Mouse (Mus musculus): ENCODE results near the gene Gm42715.
"Not testable (repeated sequence)": the region's sequence is repeated elsewhere in the genome, so short reads cannot be mapped to it uniquely, and the experiment has no call there.

The Gm42715 gene

GRCm38 (mm10) chr7:127519284-127519683 lies at the start of gene Gm42715:
Gm42715 (plus strand) TSS chr7:127519584.
- DNase-seq (ENCODE audit: low read depth, low spot score) = no peak

GRCm38 (mm10) chr7:127470011-127470715 lies 49.2 kb upstream of the Gm42715 start:
- no peak for DNase-seq (ENCODE audit: low read depth, low spot score)

DNA sequence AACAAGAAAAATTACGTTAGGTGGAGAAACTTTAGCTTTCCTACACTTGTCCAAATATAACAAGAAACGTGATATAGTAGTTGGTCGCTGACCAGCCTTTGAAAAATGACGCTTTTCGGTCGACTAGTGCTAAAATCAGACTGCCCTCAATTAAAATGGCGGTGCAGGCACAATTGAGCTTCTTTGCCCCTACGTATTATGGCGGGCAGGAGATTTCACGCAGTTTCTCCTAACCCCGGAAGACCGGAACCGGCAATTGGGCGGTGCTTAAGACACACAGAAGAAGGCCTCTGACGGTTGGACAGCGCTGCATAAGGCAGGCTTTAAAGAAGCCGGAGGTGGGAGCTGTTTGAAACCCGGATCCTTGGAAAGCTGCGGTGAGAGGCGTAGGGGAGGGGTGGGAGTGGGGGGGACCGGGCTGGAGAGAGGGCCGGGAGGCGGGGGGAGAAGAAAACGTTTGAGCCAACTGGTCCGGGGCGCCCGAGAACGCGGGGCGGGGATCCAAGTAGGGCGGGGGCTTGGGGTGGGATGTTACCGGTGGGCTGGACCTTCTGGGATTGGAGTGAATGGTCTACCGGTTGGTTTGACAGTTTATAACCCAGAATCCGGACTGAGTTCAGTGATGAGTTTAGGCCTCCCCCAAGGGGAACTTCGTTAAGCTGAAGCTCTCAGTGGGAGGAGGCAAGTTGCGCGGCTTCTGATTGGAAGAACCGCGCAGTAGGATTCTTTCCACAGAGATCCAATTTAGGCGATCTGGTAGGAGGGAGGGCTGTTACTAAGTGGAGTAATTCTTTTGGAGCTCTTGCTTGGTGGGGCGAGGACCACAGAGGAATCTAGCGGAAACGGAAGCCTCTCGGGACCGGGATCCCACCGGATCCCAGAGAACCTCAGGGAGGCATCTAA lies 48.4 kb upstream of the Gm42715 start:
- peak; percentile 99 for DNase-seq (ENCODE audit: low read depth, low spot score)

DNA sequence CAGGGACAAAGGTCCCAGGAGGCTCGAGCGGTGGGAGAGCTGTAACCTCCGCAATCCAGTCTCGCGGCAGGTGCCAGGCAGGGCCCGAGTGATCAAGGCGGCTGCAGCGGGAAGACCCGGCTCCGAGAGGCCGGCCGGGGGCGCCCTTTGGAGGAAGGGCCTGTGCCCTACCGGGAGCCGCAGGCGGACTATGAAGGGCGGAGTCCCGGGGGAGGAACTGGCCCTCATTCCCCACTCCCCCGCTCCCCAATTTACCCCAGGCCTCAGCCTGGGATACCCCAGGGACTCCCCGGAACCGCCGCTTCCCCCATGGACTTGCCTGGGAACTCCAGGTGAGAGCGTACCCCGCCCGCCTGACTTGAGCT lies 47.8 kb upstream of the Gm42715 start:
- DNase-seq (ENCODE audit: low read depth, low spot score) = no peak

DNA sequence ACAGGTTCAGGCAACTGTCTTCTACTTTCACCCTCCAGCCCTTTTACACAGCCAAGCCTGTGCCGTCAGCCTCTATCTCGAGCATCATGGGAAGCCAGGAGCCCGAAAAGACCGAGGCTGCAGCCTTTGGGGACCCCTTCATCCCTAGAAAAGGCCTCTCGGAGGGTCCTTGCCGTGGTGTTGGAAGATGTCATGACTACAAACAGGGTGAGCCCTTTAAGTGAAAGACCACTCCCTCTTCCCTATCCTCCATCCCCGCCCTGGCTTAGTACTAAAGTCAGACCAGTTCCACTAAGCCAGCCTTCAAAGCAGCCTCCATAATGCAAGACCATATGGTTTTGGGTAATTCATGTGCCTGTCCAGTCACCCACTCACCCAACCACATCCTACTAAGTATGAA lies 47.3 kb upstream of the Gm42715 start:
- DNase-seq (ENCODE audit: low read depth, low spot score) = no peak

- no peak for DNase-seq (ENCODE audit: low read depth, low spot score)
Observed at GRCm38 (mm10) chr7:127473705-127474104, 45.7 kb upstream of the Gm42715 start.

- DNase-seq (ENCODE audit: low read depth, low spot score) = no peak
Observed at GRCm38 (mm10) chr7:127474378-127475070, 44.9 kb upstream of the Gm42715 start.

- no peak for DNase-seq (ENCODE audit: low read depth, low spot score)
Observed at GRCm38 (mm10) chr7:127475186-127475740, 44.1 kb upstream of the Gm42715 start.

DNA sequence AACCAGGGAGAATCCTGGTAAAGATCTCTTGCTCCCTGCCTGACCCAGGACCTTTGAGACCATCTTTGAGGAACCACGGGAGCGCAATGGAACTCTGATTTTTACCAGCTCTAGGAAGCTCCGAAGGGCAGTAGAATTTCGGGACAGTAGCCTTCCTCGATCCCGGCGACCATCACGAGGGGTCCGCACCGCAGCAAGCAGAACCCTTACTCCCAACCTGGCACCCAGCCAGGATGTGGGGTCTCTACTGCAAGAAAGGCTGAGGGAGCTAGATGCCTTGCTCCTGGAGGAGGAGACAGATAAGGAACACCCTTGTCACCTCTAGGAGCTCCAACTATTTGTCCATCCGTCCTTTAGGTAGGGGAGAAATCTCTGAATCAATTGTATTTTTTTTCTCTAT lies 43.0 kb upstream of the Gm42715 start:
- no peak for DNase-seq (ENCODE audit: low read depth, low spot score)

GRCm38 (mm10) chr7:127476855-127477254 lies 42.5 kb upstream of the Gm42715 start:
- no peak for DNase-seq (ENCODE audit: low read depth, low spot score)

DNA sequence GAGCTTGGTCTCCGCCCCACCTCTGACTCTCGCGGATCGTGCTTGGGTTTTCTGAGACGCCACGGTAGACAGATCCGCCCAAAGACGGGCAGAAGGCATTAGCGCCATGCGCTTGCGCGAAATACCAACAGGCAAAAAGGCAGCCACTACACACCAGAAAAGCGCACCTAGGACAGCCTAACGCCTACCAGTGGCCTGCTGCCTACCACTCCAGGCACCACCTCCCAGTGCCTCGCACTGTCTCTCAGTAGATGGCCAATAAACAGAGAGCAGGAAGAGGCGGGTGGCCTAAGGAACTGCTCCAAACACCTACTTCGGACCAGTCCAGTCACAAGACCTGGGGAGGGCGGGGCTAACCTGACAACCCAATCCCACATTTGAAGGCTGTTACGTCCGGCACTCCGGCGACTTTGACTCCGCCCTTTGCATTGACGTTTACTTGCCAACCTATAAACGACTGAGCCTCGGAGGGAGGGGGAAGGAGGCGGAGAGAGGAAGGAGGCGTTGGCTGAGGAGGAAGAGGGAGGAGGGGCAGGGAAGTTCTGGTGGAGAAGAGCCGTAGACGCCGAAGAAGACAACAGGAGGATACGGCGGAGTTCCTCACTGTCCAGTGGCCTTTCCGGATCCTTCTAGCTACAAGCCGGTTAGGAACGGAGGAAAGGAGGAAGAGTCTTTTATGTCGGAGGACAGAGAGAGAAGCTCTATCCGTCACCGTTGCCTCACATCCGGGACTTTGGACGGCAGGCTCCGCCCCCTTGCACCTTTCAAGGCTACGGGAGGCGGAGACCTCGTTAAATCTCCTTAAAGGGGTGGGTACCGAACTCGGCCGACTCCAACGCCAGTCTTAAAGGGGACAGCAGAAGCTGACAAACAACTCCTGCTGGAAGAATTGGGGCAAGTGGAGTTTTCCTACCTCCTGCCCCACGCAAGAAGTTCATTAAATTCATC lies 41.4 kb upstream of the Gm42715 start:
- DNase-seq (ENCODE audit: low read depth, low spot score) = peak; percentile 99

GRCm38 (mm10) chr7:127478635-127479317 lies 40.6 kb upstream of the Gm42715 start, which contains the start of gene Fbrs:
Fbrs (plus strand) TSS chr7:127479199.
- peak; percentile 96 for DNase-seq (ENCODE audit: low read depth, low spot score)

DNA sequence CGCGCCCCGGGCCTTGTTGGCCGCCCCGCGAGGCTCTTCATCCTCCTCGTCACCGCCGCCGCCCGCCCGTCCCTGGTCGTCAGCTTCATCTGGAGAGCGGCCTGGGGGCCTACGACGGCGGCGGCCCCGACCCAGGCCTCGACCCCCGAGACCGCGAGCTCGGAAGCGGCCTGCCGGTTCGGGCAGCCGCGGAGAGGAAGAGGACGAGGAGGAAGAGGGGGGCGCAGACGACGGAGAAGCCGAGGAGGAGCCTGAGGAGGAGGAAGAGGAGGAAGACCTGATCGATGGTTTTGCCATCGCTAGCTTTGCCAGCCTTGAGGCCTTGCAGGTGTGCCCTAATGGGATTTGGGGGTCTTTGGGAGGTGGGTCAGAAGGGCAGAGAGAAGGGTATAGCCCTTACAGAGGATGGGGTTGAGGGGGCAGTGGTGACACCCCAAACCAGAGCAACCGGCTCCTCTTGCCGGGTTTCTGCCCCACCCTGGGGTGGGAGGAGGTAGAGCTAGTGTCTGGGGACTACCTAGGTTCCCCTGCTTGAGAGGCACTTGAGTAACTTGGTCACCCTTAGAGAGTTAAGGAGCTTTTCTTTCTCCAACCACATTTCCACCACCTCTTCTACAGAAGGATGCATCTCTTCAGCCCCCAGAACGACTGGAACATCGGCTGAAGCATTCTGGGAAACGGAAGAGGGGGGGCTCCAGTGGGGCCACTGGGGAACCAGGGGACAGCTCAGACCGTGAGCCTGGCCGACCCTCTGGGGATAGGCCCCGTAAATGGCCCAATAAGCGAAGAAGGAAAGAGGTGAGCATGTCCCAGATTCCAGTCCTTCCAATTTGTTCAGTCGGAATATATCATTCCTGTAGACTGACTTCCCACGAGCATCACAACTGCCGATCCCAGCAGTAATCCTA lies 39.8 kb upstream of the Gm42715 start:
- DNase-seq (ENCODE audit: low read depth, low spot score) = no peak

- DNase-seq (ENCODE audit: low read depth, low spot score) = no peak
Observed at GRCm38 (mm10) chr7:127480321-127480720, 39.1 kb upstream of the Gm42715 start.

DNA sequence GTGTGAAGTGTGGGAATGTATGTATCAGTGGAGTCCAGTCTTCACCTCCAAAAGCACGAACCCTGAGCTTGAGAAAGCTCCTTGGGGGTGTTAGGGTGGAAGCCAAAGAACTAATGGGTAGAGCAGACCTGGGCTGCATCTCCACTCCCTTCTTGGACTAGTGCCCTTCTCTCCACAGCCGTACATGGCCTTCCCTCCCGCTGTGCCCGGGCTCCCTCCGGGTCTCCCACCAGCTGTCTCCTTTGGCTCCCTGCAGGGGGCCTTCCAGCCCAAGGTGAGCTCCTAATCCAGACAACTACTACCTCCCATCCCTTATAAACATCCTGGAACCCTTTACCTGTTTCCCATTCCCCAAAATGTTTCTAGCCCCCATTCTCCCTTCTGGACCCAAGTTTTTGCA lies 34.0 kb upstream of the Gm42715 start:
- no peak for DNase-seq (ENCODE audit: low read depth, low spot score)

DNA sequence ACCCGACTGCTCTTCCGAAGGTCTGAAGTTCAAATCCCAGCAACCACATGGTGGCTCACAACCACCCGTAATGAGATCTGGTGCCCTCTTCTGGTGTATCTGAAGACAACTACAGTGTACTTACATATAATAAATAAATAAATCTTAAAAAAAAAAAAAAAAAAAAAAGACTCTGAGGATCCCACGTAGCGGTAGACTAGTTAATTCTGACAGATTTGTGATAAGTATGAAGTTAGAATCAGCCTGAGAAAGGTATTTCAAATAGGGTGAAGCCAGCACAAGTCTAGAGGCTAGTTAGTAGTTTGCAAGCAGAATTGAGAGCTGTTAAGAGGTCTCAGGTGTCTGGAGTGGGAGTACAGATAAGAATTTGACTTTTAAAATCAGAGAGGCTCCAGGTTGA lies 31.0 kb upstream of the Gm42715 start:
- DNase-seq (ENCODE audit: low read depth, low spot score) = not testable (repeated sequence)

DNA sequence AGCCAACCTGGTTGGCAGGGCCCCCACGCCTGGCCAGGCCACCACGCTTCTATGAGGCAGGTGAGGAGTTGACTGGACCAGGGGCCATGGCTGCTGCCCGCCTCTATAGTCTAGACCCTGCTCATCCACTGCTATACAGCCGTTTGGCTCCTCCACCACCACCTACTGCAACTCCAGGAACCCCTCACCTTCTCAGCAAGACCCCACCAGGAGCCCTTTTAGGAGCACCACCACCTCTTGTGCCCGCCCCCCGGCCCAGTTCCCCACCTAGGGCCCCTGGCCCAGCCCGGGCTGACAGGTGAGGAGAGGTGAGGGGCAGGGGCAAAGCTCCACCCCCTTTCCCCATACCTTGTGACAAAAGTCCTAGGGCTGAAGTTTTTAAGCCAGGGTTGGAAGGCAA lies 29.4 kb upstream of the Gm42715 start:
- DNase-seq (ENCODE audit: low read depth, low spot score) = no peak

GRCm38 (mm10) chr7:127491846-127492245 lies 27.5 kb upstream of the Gm42715 start:
- no peak for DNase-seq (ENCODE audit: low read depth, low spot score)

- no peak for DNase-seq (ENCODE audit: low read depth, low spot score)
Observed at GRCm38 (mm10) chr7:127494648-127495047, 24.7 kb upstream of the Gm42715 start.
